Mouse (Mus musculus): ENCODE measurements around the gene Traf3ip3. TPM values are rescaled to one million over a fixed set of nuclear protein-coding genes. Genes with fewer than 3 reads are reported as not detected.

Traf3ip3 gene
- total RNA-seq (2021), result 1 to 10 TPM; 1.4 to 1.9 TPM
- long read RNA-seq, result 0 reads

GRCm38 (mm10) chr1:193201383-193201778 lies at the start of gene Traf3ip3:
TSS of gene Traf3ip3 (minus strand) at chr1:193201703.
- no peak for DNase-seq (ENCODE audit: low spot score in 2 of 2)

GRCm38 (mm10) chr1:193250026-193250425 lies 48.5 kb upstream of the Traf3ip3 start:
- no peak for DNase-seq (ENCODE audit: low spot score in 2 of 2)

GRCm38 (mm10) chr1:193244235-193244634 lies 42.7 kb upstream of the Traf3ip3 start:
- DNase-seq (ENCODE audit: low spot score in 2 of 2), result peak in 1 of 2 experiments; percentile 17

- peak in 1 of 2 experiments; percentile 32 for DNase-seq (ENCODE audit: low spot score in 2 of 2)
Measured at GRCm38 (mm10) chr1:193243571-193244193, 42.2 kb upstream of the Traf3ip3 start.

GRCm38 (mm10) chr1:193242863-193243262 lies 41.4 kb upstream of the Traf3ip3 start:
- DNase-seq (ENCODE audit: low spot score in 2 of 2), result no peak

GRCm38 (mm10) chr1:193242238-193242637 lies 40.7 kb upstream of the Traf3ip3 start:
- peak; percentile 91 to 95 for DNase-seq (ENCODE audit: low spot score in 2 of 2)

- DNase-seq (ENCODE audit: low spot score in 2 of 2), result no peak
Measured at GRCm38 (mm10) chr1:193241436-193241835, 39.9 kb upstream of the Traf3ip3 start.

- DNase-seq (ENCODE audit: low spot score in 2 of 2), result peak in 1 of 2 experiments; percentile 27
Measured at GRCm38 (mm10) chr1:193238426-193238825, 36.9 kb upstream of the Traf3ip3 start.

- DNase-seq (ENCODE audit: low spot score in 2 of 2), result no peak
Measured at GRCm38 (mm10) chr1:193234930-193235329, 33.4 kb upstream of the Traf3ip3 start.

- no peak for DNase-seq (ENCODE audit: low spot score in 2 of 2)
Measured at GRCm38 (mm10) chr1:193234130-193234645, 32.7 kb upstream of the Traf3ip3 start.

GRCm38 (mm10) chr1:193232732-193233131 lies 31.2 kb upstream of the Traf3ip3 start:
- DNase-seq (ENCODE audit: low spot score in 2 of 2), result no peak

- DNase-seq (ENCODE audit: low spot score in 2 of 2), result no peak
Measured at GRCm38 (mm10) chr1:193230935-193231334, 29.4 kb upstream of the Traf3ip3 start.

GRCm38 (mm10) chr1:193230531-193230930 lies 29.0 kb upstream of the Traf3ip3 start:
- DNase-seq (ENCODE audit: low spot score in 2 of 2), result no peak

GRCm38 (mm10) chr1:193229570-193229969 lies 28.1 kb upstream of the Traf3ip3 start:
- DNase-seq (ENCODE audit: low spot score in 2 of 2), result no peak

GRCm38 (mm10) chr1:193227537-193227936 lies 26.0 kb upstream of the Traf3ip3 start:
- DNase-seq (ENCODE audit: low spot score in 2 of 2), result no peak

- peak in 1 of 2 experiments; percentile 19 for DNase-seq (ENCODE audit: low spot score in 2 of 2)
Measured at GRCm38 (mm10) chr1:193226724-193227522, 25.4 kb upstream of the Traf3ip3 start.

GRCm38 (mm10) chr1:193226114-193226513 lies 24.6 kb upstream of the Traf3ip3 start:
- DNase-seq (ENCODE audit: low spot score in 2 of 2), result no peak

GRCm38 (mm10) chr1:193225531-193225930 lies 24.0 kb upstream of the Traf3ip3 start:
- DNase-seq (ENCODE audit: low spot score in 2 of 2), result no peak

GRCm38 (mm10) chr1:193220408-193220807 lies 18.9 kb upstream of the Traf3ip3 start:
- no peak for DNase-seq (ENCODE audit: low spot score in 2 of 2)

- DNase-seq (ENCODE audit: low spot score in 2 of 2), result no peak
Measured at GRCm38 (mm10) chr1:193216000-193216399, 14.5 kb upstream of the Traf3ip3 start.

- DNase-seq (ENCODE audit: low spot score in 2 of 2), result no peak
Measured at GRCm38 (mm10) chr1:193214053-193214452, 12.6 kb upstream of the Traf3ip3 start.

- DNase-seq (ENCODE audit: low spot score in 2 of 2), result no peak
Measured at GRCm38 (mm10) chr1:193211371-193211770, 9.9 kb upstream of the Traf3ip3 start.

Data from layer of hippocampus, adult 18-20 months (tissue).